Mouse (Mus musculus) CD8-positive naive resting alpha-beta T cell, adult 2 months (primary cell): Measurements from ENCODE around the gene Rundc3b.
A peak's percentile ranks its signal among the peaks of the same experiment; 100 is the strongest.

Experiments used
- DNase-seq, 2 experiments: peaks; one replicate each; pipeline ENCODE4 v3.0.0; 2022; ENCODE audit warnings: low read depth in 2 of 2, low spot score in 2 of 2

The Rundc3b gene

DNA sequence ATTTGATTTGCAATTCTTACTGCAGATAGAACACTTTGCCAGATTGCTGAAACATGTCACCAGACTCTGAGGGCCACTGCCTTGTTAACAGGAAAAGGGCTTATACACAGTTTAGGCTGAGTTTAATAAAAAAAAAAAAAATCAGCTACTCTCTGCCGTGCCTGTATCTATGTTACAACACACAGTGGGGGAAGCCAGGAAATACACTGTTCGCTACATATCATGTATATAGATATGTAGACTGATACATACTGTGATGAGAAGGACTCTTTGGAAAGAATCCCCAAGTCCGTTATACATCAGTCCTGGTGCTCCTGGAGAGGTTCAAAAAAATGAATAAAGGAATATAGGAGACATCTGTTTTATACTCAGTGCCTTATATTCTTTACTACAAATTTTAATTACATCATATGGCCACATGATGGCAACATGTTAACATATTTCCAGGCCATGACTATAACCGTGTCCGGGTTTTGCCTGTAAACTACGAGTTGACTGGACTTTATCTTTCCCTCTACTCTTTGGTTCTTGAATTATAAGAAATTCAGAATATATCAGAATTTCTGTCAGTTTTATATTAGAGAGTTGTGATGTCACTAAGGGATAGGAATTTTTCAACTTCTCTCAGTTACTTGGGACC lies 133.2 kb downstream of the Rundc3b start:
- peak in 1 of 2 experiments; percentile 8 for DNase-seq

DNA sequence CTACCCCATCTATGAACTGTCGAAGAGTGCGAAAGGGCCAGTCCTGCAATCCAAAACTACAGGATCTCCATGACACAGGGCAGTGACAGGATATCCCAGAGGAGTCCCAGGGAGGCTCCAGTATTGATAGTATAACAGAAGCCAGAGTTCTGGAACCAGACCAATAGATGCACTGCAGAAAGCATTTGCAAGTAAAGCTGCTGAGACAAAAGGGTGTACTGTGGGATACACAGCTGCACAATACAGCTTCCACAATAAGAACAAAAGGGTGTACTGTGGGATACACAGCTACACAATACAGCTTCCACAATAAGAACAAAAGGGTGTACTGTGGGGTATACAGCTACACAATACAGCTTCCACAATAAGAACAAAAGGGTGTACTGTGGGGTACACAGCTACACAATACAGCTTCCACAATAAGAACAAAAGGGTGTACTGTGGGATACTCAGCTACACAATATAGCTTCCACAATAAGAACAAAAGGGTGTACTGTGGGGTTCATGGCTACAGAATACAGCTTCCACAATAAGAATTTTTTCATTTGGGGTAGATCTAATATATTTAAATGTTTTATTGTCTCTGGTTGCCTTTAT lies 134.0 kb downstream of the Rundc3b start:
- no peak for DNase-seq

DNA sequence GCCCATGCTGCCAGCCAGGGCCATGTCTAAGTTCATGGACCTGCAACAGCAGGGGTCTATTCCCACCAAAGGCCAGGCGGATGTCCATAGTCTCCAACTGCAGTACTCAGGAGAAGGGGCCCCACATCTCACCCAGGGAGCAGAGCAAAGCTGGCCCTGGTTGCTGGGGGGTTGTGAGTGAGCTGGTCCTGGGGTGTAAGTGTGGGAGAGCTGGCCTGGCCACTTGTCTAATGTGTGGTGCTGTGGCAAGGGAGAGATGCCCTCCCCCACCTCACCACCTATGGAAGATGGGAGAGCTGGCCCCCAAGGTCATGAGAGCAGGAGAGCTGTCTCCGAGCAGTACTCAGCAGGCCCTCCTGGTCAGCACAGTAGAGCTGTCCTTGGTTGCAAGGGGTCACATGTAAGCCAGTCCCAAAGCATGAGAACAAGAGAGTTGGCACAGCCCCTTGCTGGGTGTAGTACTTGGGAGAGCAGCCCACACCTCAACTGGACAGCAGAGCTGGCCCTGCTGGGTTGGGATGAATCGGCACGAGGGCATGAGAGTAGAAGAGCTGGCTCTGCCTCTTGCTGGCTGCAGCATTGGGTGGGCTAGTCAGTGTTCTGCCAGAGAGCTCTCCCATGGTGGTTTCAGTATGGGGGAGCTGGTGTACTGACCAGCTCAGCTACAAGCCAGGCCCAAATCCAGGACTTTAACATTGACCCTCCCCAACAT lies 134.6 kb downstream of the Rundc3b start:
- DNase-seq = no peak

DNA sequence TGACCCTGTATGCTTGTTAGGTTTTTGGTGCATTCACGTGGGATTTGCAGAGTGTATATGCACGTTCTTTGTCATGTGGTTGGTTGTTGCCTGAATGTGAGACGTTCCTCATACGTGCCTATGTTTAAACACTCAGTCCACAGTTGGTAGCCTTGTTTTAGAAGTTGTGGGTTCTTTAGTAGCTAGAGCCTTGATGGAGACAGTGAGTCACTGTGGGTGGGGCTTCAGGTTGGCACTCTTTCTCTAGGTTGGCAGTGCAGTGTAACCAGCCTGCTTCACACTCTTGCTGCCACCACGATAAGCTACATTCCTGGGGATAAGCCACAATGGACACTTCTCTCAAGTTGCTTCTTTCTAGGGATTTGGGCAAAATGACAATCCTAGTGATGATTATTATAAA lies 166.2 kb downstream of the Rundc3b start:
- DNase-seq = no peak

DNA sequence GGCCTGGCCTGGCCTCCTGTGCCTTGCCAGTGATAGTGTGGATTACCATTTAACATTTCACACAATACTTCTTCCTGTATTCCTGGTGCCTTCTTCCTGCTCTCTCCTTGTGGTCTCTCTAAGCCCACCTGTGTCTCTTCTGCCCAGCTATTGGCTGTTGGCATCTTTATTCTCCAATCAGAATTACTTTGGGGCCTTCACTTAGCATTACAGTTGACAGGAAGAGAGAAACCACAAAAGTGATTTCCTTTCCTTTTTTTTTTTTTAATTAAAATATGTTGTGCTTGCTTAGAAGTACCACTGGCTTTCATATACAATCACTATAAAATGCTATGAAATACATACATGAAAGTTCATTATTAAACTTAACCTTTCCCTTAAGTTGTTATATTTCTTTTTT lies 167.2 kb downstream of the Rundc3b start:
- no peak for DNase-seq
